Mouse (Mus musculus) liver, embryonic 15.5 days (tissue): Measurements from ENCODE around the gene Lrrn4. TPM values are rescaled to one million over a fixed set of nuclear protein-coding genes. Genes with fewer than 3 reads are reported as not detected.

Source experiments
- ATAC-seq: fragments of 200-750 bp; cut with Nextera tagmentation; 2 replicates; pipeline ENCODE4 v1.8.0; 2017; ENCODE audit warnings: moderate number of reproducible peaks, mild to moderate bottlenecking, moderate library complexity; ENCODE audit not compliant: insufficient read depth
- H3K27ac ChIP-seq: fragments of 300-500 bp; sonication (generic); replicated peaks from 2 replicates; pipeline ENCODE4 v1.5.1; 2015; ENCODE audit warnings: mild to moderate bottlenecking, inconsistent platforms
- H3K27me3 ChIP-seq: fragments of 300-500 bp; sonication (generic); 2 replicates; pipeline ENCODE4 v1.6.1; 2015; ENCODE audit warnings: mild to moderate bottlenecking, inconsistent platforms
- H3K36me3 ChIP-seq: fragments of 300-500 bp; sonication (generic); replicated peaks from 2 replicates; pipeline ENCODE4 v1.6.1; 2015; ENCODE audit warnings: moderate library complexity, mild to moderate bottlenecking, inconsistent platforms
- H3K4me1 ChIP-seq: fragments of 300-500 bp; sonication (generic); replicated peaks from 2 replicates; pipeline ENCODE4 v1.6.1; 2015; ENCODE audit warnings: inconsistent platforms
- H3K4me2 ChIP-seq: fragments of 300-500 bp; sonication (generic); 2 replicates; pipeline ENCODE4 v1.6.1; 2015; ENCODE audit warnings: moderate library complexity, mild to moderate bottlenecking, inconsistent platforms
- H3K4me3 ChIP-seq: fragments of 300-500 bp; sonication (generic); replicated peaks from 2 replicates; pipeline ENCODE4 v1.5.1; 2015; ENCODE audit warnings: mild to moderate bottlenecking, inconsistent platforms
- H3K9ac ChIP-seq: fragments of 300-500 bp; sonication (generic); 2 replicates; pipeline ENCODE4 v1.6.1; 2015; ENCODE audit warnings: moderate library complexity, mild to moderate bottlenecking, inconsistent platforms
- H3K9me3 ChIP-seq: fragments of 300-500 bp; sonication (generic); replicated peaks from 2 replicates; pipeline ENCODE4 v1.6.1; 2016; ENCODE audit warnings: inconsistent platforms
- WGBS: fragments of 180-500 bp; shearing (Covaris S2); methylation state at CpG from one replicate; pipeline ENCODE4 v1.1.7; 2015; ENCODE audit warnings: mixed read lengths; ENCODE audit not compliant: insufficient replicate concordance; 5-methylcytosine and 5-hydroxymethylcytosine counted together
- polyA plus RNA-seq: library from polyadenylated mRNA; unstranded; fragments of >200 nt; fragmentation: Nextera tagmentation; extraction: Ambion mirVana; gene quantifications from 2 replicates; pipeline ENCODE4 v1.2.1, GENCODE M21; 2015

Gene Lrrn4
- polyA plus RNA-seq, 1 experiment from 2014 or later, result 1.0 TPM

DNA sequence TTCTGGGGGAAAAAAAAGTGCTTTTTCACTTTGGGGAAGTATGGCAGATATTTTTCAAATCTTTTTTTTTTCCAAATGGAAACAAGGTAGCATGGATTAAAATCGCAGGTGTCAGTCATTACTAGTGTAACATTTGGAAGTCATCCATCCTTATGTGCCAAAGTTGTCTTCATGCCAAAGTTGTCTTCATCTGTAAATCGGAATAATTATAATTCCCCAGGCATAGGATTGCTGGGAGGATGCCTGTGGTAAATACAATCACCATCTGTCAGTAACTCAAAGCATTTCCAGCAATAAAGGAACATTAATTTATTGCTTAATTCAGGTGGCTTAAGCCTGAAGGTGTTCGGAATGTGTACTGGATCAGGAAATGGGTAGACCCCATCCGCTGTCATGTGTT, 39.6 kb downstream of the Lrrn4 start:
- H3K4me3 ChIP-seq, result no peak overlapping the region
- no peak overlapping the region for H3K4me2 ChIP-seq
- H3K36me3 ChIP-seq, result peaks cover 30% of the 10 kb centered on the region
- no peak for ATAC-seq
- no peaks in the 10 kb centered on the region for H3K4me1 ChIP-seq
- 77% methylated on average over 4 of the region's 4 CpGs for WGBS
- no peak overlapping the region for H3K9ac ChIP-seq
- H3K27me3 ChIP-seq, result no peaks in the 10 kb centered on the region
- no peak overlapping the region for H3K27ac ChIP-seq
- no peaks in the 10 kb centered on the region for H3K9me3 ChIP-seq

Other genes with a start within 250 kb of the Lrrn4 start
- gene Shld1, start 194.0 kb downstream of the Lrrn4 start, polyA plus RNA-seq, result 10.5 TPM in 2 replicates
- gene Chgb, start 99.6 kb downstream of the Lrrn4 start, polyA plus RNA-seq, result 0.14 and 0.18 TPM in 2 replicates
- 9.9 and 12.9 TPM in 2 replicates for gene Trmt6, start 64.8 kb downstream of the Lrrn4 start, polyA plus RNA-seq
- gene Mcm8, start 64.8 kb downstream of the Lrrn4 start, polyA plus RNA-seq, result 5.4 and 5.9 TPM in 2 replicates
- 9.1 and 10.3 TPM in 2 replicates for gene Crls1, start 34.2 kb downstream of the Lrrn4 start, polyA plus RNA-seq
- gene Fermt1, start 65.0 kb upstream of the Lrrn4 start, polyA plus RNA-seq, result 0.02 TPM in 1 of 2 replicates, not detected in the other